Mouse (Mus musculus) liver, adult 2 months (tissue): ENCODE results near the gene Arhgap35. TPM values are rescaled to one million over a fixed set of nuclear protein-coding genes. Genes with fewer than 3 reads are reported as not detected.

Experiments
- DNase-seq: peaks from one replicate; pipeline ENCODE4 v3.0.0-alpha.2; 2011; ENCODE audit warnings: low read depth, low spot score; ENCODE audit errors: extremely low read depth
- H3K27ac ChIP-seq: fragments of 200-500 bp; replicated peaks from 2 replicates; pipeline ENCODE4 v1.5.1; 2012; ENCODE audit warnings: low read depth, mild to moderate bottlenecking, control low read depth, inconsistent platforms, low read length; ENCODE audit not compliant: insufficient read depth
- H3K27me3 ChIP-seq: fragments of 200-500 bp; 2 replicates; pipeline ENCODE4 v1.6.1; 2012; ENCODE audit warnings: mild to moderate bottlenecking, moderate library complexity, low read length, inconsistent platforms; ENCODE audit not compliant: control insufficient read depth, insufficient read depth
- H3K36me3 ChIP-seq: fragments of 200-500 bp; 2 replicates; pipeline ENCODE4 v1.6.1; 2012; ENCODE audit warnings: low read length, inconsistent platforms; ENCODE audit not compliant: control insufficient read depth, insufficient read depth
- H3K4me1 ChIP-seq: fragments of 200-500 bp; 2 replicates; pipeline ENCODE4 v1.6.1; 2011; ENCODE audit warnings: low read length; ENCODE audit not compliant: control insufficient read depth, insufficient read depth
- H3K4me3 ChIP-seq: fragments of 200-500 bp; 2 replicates; pipeline ENCODE4 v1.5.1; 2011; ENCODE audit warnings: low read depth, mild to moderate bottlenecking, control low read depth, low read length, moderate library complexity; ENCODE audit not compliant: insufficient read depth
- H3K79me2 ChIP-seq: fragments of 200-500 bp; 2 replicates; pipeline ENCODE4 v1.6.1; 2012; ENCODE audit warnings: inconsistent platforms, mild to moderate bottlenecking, low read length, moderate library complexity; ENCODE audit not compliant: control insufficient read depth, insufficient read depth
- H3K9ac ChIP-seq: fragments of 200-500 bp; 2 replicates; pipeline ENCODE4 v1.6.1; 2012; ENCODE audit warnings: low read depth, mild to moderate bottlenecking, control low read depth, inconsistent platforms, low read length
- CTCF ChIP-seq: fragments of 200-500 bp; IDR thresholded peaks from 2 replicates; pipeline ENCODE4 v1.5.1; 2011; ENCODE audit warnings: low read depth, low read length, control low read depth
- POLR2A ChIP-seq: fragments of 200-500 bp; IDR thresholded peaks from 2 replicates; pipeline ENCODE4 v1.6.1; 2011; ENCODE audit warnings: low read length, control low read depth; ENCODE audit not compliant: insufficient read depth; ENCODE audit errors: extremely low read depth
- WGBS: fragments of 180-500 bp; shearing (Covaris S2); methylation state at CpG from one replicate; pipeline ENCODE4 v1.1.7; 2018; 5-methylcytosine and 5-hydroxymethylcytosine counted together
- polyA plus RNA-seq: library from polyadenylated mRNA; depleted of rRNA; stranded (reverse); fragments of >200 nt; gene quantifications from 2 replicates; pipeline ENCODE4 v1.2.3, GENCODE M21; 2012
- total RNA-seq: library from RNA; depleted of rRNA; stranded (reverse); fragments of >200 nt; gene quantifications from 2 replicates; pipeline ENCODE4 v1.2.3, GENCODE M21; 2014

Gene Arhgap35
- total and polyA plus RNA-seq, 2 experiments: 22.2 to 30.4 TPM

DNA sequence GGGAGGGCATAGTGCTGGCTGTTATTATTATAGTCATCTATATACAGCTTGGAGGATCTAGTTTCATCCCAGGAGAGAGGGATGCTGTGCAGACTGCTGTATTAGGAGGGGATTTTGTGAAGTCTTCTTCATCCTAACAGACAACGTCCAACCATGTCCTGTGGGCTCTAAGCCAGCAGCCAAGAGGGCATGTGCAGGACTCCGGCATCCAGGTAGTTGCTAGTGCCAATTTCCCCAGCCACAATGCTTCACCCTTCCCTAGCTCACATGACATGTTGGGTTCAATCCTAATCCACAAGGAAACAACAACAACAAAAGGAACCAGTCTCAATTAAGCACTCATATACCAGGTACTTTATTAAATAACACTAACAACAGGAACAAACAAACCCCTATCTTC lies 15.8 kb downstream of the Arhgap35 start:
- H3K27ac ChIP-seq: peak overlapping the region; percentile 1; the same call in 1 of the 2 replicates
- WGBS: 7% methylated on average over 2 of the region's 2 CpGs
- TF ChIP-seq POLR2A (no peak), CTCF (no peak)
- H3K36me3 ChIP-seq: no peaks in the 10 kb centered on the region
- no peak overlapping the region for H3K9ac ChIP-seq
- no peak overlapping the region for H3K4me3 ChIP-seq
- H3K27me3 ChIP-seq: no peaks in the 10 kb centered on the region
- peak; percentile 73 for DNase-seq
- H3K79me2 ChIP-seq: peaks cover 47% of the 10 kb centered on the region
- H3K4me1 ChIP-seq: peaks cover 52% of the 10 kb centered on the region

DNA sequence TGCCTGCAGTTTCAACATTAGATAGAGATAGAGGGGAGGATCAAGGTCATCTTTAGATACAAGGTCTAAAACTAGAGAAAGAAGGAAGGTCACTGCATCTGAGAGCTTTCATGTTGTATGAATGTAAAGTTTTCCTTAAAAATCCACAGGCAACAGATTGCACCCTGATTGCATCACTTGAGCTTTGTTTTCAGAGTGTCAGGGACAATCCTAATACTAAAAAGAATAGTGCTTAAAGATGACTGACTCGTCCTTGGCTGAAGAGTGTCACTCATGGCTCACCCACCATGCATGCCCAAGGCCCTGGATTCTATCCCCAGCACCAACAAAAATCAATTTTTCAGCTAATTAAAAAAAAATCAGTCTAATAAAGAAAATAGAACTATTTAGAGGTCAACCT lies 23.5 kb downstream of the Arhgap35 start:
- peaks cover 31% of the 10 kb centered on the region for H3K4me1 ChIP-seq
- H3K9ac ChIP-seq: no peak overlapping the region
- H3K27me3 ChIP-seq: no peaks in the 10 kb centered on the region
- 18% methylated on average over 1 of the region's 1 CpGs for WGBS
- DNase-seq: peak; percentile 56
- no peaks in the 10 kb centered on the region; the same call in none of the 2 replicates for H3K36me3 ChIP-seq
- TF ChIP-seq CTCF (no peak), POLR2A (no peak)
- H3K27ac ChIP-seq: no peak overlapping the region
- no peak overlapping the region for H3K4me3 ChIP-seq
- H3K79me2 ChIP-seq: peaks cover 36% of the 10 kb centered on the region; the same call in 1 of the 2 replicates

DNA sequence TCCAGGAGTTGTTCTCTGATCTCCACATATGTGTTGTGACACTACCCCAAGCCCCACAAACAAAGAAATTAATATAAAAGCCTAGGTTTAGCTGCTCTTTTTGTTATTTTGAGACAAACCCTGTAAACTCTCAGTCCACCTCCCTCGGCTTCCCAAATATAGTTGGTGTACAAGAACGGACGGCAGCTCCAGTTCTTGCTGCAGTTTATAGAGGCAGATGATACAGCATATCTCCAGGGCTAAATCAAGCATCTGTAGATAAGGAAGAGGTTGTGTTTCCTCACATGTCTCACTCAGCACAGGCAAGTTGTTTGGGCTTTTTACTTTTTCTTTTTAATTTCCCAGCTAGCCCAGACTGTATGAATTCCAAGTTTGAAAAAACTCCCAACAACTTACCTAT lies 27.1 kb downstream of the Arhgap35 start:
- no peak for TF ChIP-seq CTCF
- TF ChIP-seq POLR2A: no peak
- WGBS: 72% methylated on average over 3 of the region's 3 CpGs
- no peak for DNase-seq
- Histone ChIP-seq H3K9ac (no peak overlapping the region), H3K4me3 (no peak overlapping the region), H3K79me2 (peaks cover 30% of the 10 kb centered on the region; the same call in 1 of the 2 replicates), H3K36me3 (no peaks in the 10 kb centered on the region; the same call in none of the 2 replicates), H3K27ac (peak overlapping the region; percentile 16; the same call in 1 of the 2 replicates), H3K4me1 (peaks cover 37% of the 10 kb centered on the region), H3K27me3 (no peaks in the 10 kb centered on the region)

DNA sequence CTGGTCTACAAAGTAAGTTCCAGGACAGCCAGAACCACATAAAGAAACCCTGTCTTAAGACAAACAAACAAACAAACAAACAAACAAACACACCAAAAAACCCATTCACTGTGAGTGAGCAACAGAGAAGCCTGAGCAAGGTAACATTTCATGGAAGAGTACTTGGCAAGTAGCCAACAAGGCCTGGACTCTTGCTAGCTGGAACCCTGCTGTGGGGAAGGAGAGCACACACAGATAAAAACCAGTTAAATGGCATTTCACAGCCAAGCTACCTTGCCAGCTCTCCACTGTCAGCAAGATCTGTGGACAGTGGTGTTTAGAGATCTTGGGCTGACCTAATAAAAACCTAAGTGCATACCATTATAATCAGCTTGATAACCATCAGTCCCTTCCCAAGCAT lies 30.4 kb downstream of the Arhgap35 start:
- Histone ChIP-seq H3K36me3 (no peaks in the 10 kb centered on the region; the same call in 1 of the 2 replicates), H3K79me2 (peaks cover 32% of the 10 kb centered on the region), H3K9ac (no peak overlapping the region), H3K4me1 (peaks cover 47% of the 10 kb centered on the region), H3K27me3 (no peaks in the 10 kb centered on the region), H3K27ac (peak overlapping the region; percentile 34; the same call in 1 of the 2 replicates), H3K4me3 (no peak overlapping the region)
- peak; percentile 71 for DNase-seq
- TF ChIP-seq POLR2A (no peak), CTCF (no peak)

DNA sequence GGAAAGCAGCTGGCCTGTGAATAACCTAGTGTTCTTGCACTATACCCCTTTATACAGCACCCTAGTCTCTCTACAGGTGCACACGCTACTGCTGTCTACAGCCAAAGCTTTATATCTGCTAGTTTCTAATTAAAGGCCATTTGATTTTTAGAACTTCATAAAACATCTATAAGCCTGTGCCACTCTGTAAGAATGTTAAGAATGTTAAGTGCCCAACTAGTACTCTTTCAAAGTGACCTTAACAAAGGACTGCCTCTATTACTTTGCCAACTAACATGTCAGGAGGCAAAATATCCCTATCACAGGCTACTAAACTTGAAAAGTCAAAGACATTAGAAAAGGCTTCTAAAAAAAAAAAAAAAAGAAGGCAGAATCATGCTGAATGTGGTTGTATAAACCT lies 31.0 kb downstream of the Arhgap35 start:
- H3K36me3 ChIP-seq: no peaks in the 10 kb centered on the region; the same call in 1 of the 2 replicates
- no peak for TF ChIP-seq POLR2A
- TF ChIP-seq CTCF: no peak
- peaks cover 46% of the 10 kb centered on the region for H3K4me1 ChIP-seq
- no peaks in the 10 kb centered on the region for H3K27me3 ChIP-seq
- H3K27ac ChIP-seq: no peak overlapping the region
- DNase-seq: no peak
- no peak overlapping the region for H3K4me3 ChIP-seq
- H3K79me2 ChIP-seq: peaks cover 30% of the 10 kb centered on the region
- no peak overlapping the region for H3K9ac ChIP-seq
- 94% methylated on average over 1 of the region's 1 CpGs for WGBS

DNA sequence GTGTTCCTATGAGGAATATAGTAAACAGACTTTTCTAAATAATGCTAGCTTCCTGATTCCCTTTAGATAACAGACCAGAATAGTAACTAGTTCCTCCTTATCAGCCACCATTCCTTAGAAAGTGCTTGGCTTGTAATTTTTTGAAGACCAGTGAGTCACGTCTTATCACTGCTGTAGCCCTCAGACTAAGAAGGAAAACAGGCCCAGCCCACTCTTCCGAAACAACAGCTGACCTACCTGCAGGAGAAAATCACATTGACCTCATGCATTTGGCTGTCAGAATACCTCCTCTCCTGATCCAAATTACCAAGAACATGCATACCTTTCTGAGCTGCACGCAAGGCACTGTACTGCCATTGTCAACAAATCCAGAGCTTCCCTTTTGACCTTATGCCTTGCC lies 32.5 kb downstream of the Arhgap35 start:
- TF ChIP-seq CTCF: no peak
- TF ChIP-seq POLR2A: no peak
- Histone ChIP-seq H3K9ac (no peak overlapping the region), H3K4me3 (no peak overlapping the region), H3K27me3 (no peaks in the 10 kb centered on the region), H3K4me1 (peaks cover 34% of the 10 kb centered on the region), H3K36me3 (no peaks in the 10 kb centered on the region), H3K27ac (peak overlapping the region; percentile 46), H3K79me2 (peaks cover 31% of the 10 kb centered on the region)
- peak; percentile 68 for DNase-seq
- WGBS: 10% methylated on average over 3 of the region's 3 CpGs
